Mouse (Mus musculus): ENCODE data around the gene Pik3r6. TPM values are rescaled to one million over a fixed set of nuclear protein-coding genes. Genes with fewer than 3 reads are reported as not detected.

Gene Pik3r6
- 3.1 TPM for polyA plus RNA-seq (2015; fragmentation: Illumina TruSeq; extraction: RNeasy Lipid Tissue Mini Kit (QIAGEN cat#74804); ENCODE audit: insufficient read depth, low replicate concordance)

DNA sequence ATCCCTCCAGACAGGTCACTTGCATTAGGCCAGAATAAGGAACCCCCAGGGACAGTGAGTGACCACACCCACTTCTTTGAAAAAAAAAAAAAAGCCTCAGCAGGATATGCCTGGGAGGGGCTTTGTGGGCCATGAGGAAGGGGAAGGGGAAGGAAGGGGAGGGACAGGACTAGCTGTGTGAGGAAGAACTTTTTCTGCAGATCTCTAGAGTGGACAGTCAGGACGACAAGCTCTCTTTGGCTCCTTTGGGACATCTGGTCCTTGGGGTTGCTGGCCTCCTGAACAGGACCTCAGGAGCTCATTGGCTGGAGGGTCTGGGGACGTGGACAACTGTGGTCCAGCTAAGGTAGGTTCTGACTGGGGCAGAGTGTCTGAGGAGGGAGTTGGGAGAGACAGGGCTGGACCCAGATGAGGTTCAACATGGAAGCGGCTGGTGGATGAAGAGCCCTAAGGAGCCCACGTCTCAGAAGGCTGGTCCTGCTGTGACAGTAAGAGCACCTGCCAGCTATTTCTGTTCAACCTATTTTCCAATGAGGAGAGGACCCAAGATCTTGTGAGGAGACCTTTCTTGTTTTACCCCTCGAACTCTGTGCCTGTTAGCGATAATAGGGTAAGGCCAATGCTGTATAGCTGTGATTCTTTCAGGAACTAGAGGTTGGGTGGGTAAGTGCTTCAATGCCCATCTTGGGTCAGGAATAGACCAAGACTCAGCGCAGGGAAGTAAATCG lies at the start of gene Pik3r6:
TSS of gene Pik3r6 (plus strand) at position 118 of the 728 bp plus-strand sequence.

GRCm38 (mm10) chr11:68555918-68556584 lies 53.2 kb downstream of the Pik3r6 start, which contains the start of gene Mfsd6l:
Gene Mfsd6l, plus strand, starts transcription at chr11:68556186.

DNA sequence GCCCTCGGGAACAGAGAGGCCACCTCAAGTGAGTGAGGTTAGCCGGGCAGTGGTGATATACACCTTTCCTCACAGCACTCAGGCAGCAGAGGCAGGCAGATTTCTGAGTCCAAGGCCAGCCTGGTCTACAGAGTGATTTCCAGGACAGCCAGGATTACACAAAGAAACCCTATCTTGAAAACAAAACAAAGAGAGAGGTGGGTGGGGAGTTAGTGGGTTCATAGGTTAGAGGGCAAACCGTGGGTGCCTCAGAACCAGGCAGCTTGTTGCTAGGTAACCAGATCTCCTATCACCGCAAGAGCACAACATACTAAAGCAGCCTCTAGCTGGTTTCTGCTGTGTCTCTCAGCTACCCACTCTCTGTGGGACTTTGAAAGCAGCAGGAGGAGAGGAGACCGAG lies 83.9 kb downstream of the Pik3r6 start, which contains the start of gene Ccdc42:
TSS of gene Ccdc42 (plus strand) at position 301 of the 400 bp plus-strand sequence.

Other genes starting within 250 kb of the Pik3r6 start
- 1.3 TPM for gene Ntn1, start 102.2 kb upstream of the Pik3r6 start, polyA plus RNA-seq (2015; fragmentation: Illumina TruSeq; extraction: RNeasy Lipid Tissue Mini Kit (QIAGEN cat#74804); ENCODE audit: insufficient read depth, low replicate concordance)
- 19.8 TPM for gene Pik3r5, start 70.9 kb upstream of the Pik3r6 start, polyA plus RNA-seq (2015; fragmentation: Illumina TruSeq; extraction: RNeasy Lipid Tissue Mini Kit (QIAGEN cat#74804); ENCODE audit: insufficient read depth, low replicate concordance)
- gene Mfsd6l, start 53.2 kb downstream of the Pik3r6 start, polyA plus RNA-seq (2015; fragmentation: Illumina TruSeq; extraction: RNeasy Lipid Tissue Mini Kit (QIAGEN cat#74804); ENCODE audit: insufficient read depth, low replicate concordance), result not detected
- gene Ccdc42, start 84.0 kb downstream of the Pik3r6 start, polyA plus RNA-seq (2015; fragmentation: Illumina TruSeq; extraction: RNeasy Lipid Tissue Mini Kit (QIAGEN cat#74804); ENCODE audit: insufficient read depth, low replicate concordance), result 0.35 TPM
- 6.0 TPM for gene Myh10, start 188.5 kb downstream of the Pik3r6 start, polyA plus RNA-seq (2015; fragmentation: Illumina TruSeq; extraction: RNeasy Lipid Tissue Mini Kit (QIAGEN cat#74804); ENCODE audit: insufficient read depth, low replicate concordance)

Measured in spleen, adult 10 weeks (tissue).